Mouse (Mus musculus) embryonic fibroblast, embryonic 13.5 days (primary cell): ENCODE results near the gene Tmem221. TPM values are rescaled to one million over a fixed set of nuclear protein-coding genes. Genes with fewer than 3 reads are reported as not detected.
A peak's percentile ranks its signal among the peaks of the same experiment; 100 is the strongest.

ENCODE experiments used
- H3K27ac ChIP-seq: 2 replicates; pipeline ENCODE4 v1.5.1; 2012; ENCODE audit warnings: low read length, control low read depth, inconsistent platforms; ENCODE audit not compliant: insufficient read depth
- H3K4me1 ChIP-seq: 2 replicates; pipeline ENCODE4 v1.6.1; 2011; ENCODE audit warnings: low read length; ENCODE audit not compliant: control insufficient read depth, insufficient read depth
- H3K4me3 ChIP-seq: 2 replicates; pipeline ENCODE4 v1.5.1; 2011; ENCODE audit warnings: mild to moderate bottlenecking, control low read depth, low read length; ENCODE audit not compliant: insufficient read depth
- CTCF ChIP-seq: IDR thresholded peaks from 2 replicates; pipeline ENCODE4 v1.5.1; 2011; ENCODE audit warnings: mild to moderate bottlenecking, control low read depth, low read length, moderate library complexity, borderline replicate concordance; ENCODE audit not compliant: insufficient read depth
- POLR2A ChIP-seq: IDR thresholded peaks from 2 replicates; pipeline ENCODE4 v1.6.1; 2011; ENCODE audit warnings: low read depth, mild to moderate bottlenecking, control low read depth, low read length, moderate library complexity
- polyA plus RNA-seq: library from polyadenylated mRNA; stranded (reverse); fragments of >200 nt; gene quantifications from 2 replicates; pipeline ENCODE4 v1.2.4, GENCODE M21; 2011; ENCODE audit warnings: low read depth; ENCODE audit not compliant: missing spikeins, insufficient read length

Tmem221 gene
- polyA plus RNA-seq, 1 experiment: 0.32 TPM

DNA sequence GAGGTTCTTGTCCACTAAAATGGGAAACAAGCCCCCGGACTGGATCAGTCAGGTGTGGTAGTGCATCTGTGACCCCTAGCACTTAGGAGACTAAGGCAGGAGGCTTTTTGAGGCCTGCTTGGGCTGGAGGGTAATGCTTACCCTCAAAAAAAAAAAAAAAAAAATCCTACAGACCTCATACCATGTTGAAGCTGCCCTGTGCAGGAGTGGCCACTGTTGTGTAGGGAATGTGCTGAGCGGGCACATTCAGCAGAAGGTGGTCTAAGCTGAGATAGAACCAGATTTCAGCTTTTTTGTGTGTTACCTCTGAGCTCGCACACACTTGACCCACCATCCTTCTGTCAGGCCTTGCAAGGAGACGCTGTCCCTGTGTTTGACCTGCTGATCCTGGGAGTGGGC lies 35.7 kb upstream of the Tmem221 start:
- H3K4me1 ChIP-seq: peaks cover 9% of the 10 kb centered on the region
- H3K27ac ChIP-seq: no peak overlapping the region
- TF ChIP-seq CTCF (no peak), POLR2A (no peak)
- no peak overlapping the region for H3K4me3 ChIP-seq

DNA sequence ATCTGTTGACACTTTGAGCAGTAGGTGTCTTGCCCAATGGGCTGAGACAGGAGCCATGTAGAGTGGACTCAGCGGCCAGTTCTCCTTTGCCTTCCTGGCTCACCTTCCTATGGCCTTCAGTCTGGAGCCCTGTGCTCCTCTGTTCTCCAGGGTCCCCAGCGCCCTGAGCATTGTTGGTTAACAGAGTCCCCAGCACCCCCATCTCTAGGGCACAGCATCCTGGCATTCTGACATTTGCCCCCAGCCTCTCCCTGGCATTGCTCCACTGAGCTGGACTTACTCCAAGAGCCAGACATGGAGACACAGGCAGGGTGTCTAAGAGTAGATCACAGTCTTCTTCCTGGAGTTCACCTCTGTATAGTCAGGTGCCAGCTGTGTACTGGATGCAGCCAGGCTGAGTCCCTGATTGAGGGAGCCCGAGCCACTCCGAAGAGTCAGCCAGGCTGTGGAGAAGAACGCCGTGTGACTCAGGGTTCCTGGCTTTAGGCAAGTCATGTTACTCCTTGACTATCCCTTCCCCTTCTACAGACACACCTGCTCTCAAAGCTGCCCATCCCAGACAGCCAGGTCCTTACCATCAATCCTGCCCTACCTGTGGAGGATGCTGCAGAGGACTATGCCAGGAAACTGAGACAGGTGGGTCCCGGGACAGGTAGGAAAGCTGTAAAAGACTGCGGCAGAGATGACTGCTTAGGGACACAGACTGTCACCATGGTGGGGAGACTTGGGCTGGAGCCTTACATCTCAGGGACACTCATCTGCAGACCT lies 35.1 kb upstream of the Tmem221 start:
- Histone ChIP-seq H3K27ac (no peak overlapping the region), H3K4me3 (no peak overlapping the region), H3K4me1 (peaks cover 9% of the 10 kb centered on the region)
- TF ChIP-seq POLR2A (no peak; the same call in none of the 2 replicates), CTCF (no peak)

DNA sequence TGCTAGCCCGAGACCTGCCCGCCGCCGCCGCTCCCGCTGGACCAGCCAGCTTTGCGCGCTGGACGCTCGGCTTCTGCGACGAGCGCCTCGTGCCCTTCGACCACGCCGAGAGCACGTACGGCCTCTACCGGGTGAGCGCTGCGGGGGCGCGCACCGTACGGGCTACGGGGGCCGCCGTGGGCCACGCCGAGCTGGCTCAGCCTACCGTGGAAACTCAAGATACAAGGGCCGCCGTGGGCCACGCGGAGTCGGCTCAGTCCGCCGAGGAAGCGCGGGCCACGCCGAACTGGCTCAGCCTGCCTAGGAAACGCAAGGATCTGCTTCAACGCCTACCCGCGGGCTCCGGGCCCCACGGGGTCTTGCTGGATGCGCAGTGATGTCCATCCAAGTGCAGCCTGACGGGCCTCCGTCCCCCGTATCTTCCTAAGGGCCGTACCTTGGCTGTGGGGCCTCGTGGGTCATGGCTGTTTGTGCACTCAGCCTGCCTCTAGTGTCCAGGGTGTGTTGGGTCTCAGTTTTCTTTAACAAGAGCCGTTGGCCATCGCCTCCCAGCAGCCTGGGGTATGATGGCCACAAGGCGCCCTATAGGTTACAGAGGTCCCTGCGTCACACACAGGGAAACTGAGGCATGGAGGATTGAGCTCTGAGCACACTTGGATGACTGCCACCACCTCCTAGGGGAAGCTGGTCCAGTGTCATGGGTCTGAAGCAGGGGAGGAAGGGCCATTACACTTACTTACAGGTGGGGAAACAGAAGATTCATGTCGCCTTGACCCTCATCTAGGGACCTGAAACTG lies 33.9 kb upstream of the Tmem221 start:
- TF ChIP-seq CTCF (no peak), POLR2A (0 out of 2 replicates have a peak, but pooled peaks have one; percentile 7)
- peak overlapping the region; percentile 91 for H3K27ac ChIP-seq
- peaks cover 9% of the 10 kb centered on the region for H3K4me1 ChIP-seq
- H3K4me3 ChIP-seq: peak overlapping the region; percentile 73

DNA sequence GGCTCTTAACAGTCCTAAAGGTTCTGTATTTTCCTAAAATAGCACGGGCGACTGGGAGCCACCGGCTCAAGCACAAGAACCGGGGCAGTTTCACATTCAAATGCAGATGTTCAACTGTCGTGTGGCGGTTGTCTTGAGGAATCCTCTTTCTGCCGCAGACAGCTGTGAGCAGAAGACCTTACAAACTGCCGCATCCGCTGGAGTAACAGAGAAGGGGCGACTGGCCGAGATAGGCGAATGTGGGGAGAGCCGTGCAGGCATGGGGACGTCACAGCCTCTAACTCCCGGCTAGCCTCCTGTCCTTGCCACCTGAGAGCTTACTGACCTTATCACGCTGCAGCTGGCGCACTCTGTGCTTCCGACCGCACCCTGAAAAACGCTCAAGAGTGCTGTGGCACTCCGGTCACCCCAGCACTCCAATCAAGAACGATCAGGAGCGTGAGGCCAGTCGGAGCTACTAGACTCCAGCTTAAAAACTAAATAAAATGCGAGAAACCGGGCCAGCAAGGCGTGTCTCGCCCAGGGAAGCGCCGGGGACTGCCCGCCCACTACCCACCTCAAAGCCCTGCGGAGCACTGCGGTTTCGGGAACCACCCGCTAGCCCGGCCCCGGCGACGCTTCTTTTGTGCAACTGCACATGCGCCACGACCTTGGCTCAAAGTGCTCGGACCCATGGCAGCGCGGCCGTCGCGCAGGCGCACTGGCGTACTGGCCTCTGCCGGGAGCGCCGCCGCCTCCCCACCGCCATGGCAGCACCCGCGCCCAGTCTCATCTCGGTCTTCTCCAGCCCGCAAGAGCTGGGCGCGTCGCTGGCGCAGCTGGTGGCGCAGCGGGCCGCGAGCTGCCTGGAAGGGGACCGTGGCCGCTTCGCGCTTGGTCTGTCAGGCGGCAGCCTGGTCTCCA lies 33.1 kb upstream of the Tmem221 start, which contains the start of gene Pgls:
Gene Pgls (plus strand): TSS at position 706 of the 903 bp plus-strand sequence.
- peak within 1 kb of the TSS; percentile 90 for H3K4me3 ChIP-seq
- H3K27ac ChIP-seq: peak within 1 kb of the TSS; percentile 91
- H3K4me1 ChIP-seq: peaks cover 9% of the 10 kb centered on the region
- TF ChIP-seq POLR2A (peak; percentile 91), CTCF (no peak)

DNA sequence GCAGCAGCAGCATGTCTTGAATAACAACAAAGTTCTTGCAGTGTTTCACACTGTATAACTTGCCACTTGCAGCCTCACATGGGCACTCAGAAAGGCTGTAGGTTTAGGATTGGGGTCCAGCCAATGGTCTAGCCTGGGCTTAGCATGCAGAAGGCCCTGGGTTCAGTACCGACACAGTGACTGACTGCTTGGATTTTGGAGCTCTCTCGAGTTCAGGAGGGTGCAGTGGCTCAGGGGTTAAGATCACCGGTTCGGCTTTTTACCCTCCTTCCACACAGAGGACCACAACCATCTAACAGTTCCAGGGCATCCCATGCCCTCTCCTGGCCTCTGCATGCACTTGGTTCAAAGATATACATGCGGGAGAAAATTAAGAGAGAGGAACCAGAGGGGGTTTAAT lies 32.3 kb upstream of the Tmem221 start:
- peaks cover 9% of the 10 kb centered on the region for H3K4me1 ChIP-seq
- TF ChIP-seq POLR2A (no peak), CTCF (no peak)
- peak overlapping the region; percentile 65 for H3K27ac ChIP-seq
- H3K4me3 ChIP-seq: peak overlapping the region; percentile 90

DNA sequence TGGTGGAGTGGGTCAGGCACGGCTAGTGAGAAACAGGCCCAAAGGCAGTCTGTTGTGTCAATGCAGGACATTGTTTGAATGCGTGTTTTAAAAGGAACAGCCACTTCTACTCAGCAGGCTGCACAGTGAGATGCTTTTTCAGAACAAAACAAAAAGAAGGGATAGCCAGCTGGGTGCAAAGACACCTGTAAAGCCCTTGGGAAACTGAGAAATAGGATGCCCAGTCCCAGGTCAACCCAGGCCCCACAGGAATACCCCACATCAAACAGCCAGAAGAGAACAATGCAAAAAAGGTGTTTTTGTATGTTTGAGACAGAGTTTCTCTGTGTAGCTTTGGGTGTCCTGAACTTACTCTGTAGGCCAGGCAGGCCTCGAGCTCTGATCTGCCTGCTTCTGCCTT lies 30.1 kb upstream of the Tmem221 start:
- TF ChIP-seq POLR2A (no peak), CTCF (no peak)
- H3K27ac ChIP-seq: no peak overlapping the region
- H3K4me3 ChIP-seq: no peak overlapping the region
- H3K4me1 ChIP-seq: peaks cover 9% of the 10 kb centered on the region

DNA sequence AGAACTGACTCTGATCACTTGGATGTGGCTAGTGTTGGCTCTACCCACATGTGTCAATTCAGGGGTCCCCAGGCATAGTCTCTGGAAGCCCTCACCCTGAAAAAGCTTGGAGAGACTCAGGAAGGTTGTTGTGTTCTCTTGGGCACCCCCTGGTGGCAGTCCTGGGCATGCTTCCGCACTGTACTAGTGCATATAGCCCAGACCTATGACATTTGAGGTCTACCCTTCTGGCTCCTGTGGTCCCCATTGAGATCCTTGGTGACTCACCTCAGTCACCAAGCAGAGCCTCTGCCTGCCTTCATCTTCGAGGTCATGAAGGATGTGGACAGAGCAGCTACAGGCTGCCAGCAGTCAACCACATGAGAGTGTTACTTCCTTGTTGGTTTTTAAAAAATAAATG lies 28.2 kb upstream of the Tmem221 start:
- peak; percentile 47; the same call in 1 of the 2 replicates for TF ChIP-seq CTCF
- no peak for TF ChIP-seq POLR2A
- Histone ChIP-seq H3K4me3 (no peak overlapping the region), H3K4me1 (peaks cover 4% of the 10 kb centered on the region; the same call in 1 of the 2 replicates), H3K27ac (no peak overlapping the region)

DNA sequence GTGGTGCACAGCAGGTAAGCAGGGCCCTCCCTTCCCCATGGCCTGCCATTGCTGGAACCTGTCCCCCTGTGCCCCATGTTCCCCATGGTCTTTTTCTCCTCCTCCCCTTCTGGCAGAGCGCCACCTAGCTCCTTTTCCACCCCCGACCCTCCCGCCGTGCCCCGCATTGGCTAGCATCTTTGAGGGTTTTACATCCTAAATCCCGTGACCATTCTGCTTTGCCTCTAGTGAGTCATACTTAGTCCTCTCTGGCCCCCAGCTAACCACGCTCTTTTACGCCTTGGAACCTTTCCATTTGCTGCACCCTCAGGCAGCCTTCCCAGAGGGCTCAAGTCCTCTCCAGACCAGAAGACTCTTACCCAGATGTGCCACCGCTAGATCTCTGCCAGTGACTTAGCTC lies 21.5 kb upstream of the Tmem221 start:
- TF ChIP-seq POLR2A (no peak), CTCF (no peak)
- H3K27ac ChIP-seq: no peak overlapping the region
- no peak overlapping the region for H3K4me3 ChIP-seq
- H3K4me1 ChIP-seq: peaks cover 11% of the 10 kb centered on the region

DNA sequence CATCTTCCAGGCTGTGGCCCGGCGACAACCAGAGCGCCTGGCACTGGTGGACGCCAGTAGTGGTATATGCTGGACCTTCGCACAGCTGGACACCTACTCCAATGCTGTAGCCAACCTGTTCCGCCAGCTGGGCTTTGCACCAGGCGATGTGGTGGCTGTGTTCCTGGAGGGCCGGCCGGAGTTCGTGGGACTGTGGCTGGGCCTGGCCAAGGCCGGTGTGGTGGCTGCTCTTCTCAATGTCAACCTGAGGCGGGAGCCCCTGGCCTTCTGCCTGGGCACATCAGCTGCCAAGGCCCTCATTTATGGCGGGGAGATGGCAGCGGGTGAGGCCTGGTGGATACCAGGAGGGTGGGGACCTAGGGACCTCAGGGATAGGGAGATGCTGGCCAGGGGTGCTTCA lies 20.8 kb upstream of the Tmem221 start:
- Histone ChIP-seq H3K27ac (peak overlapping the region; percentile 30; the same call in 1 of the 2 replicates), H3K4me1 (peaks cover 13% of the 10 kb centered on the region), H3K4me3 (no peak overlapping the region)
- TF ChIP-seq POLR2A: no peak
- TF ChIP-seq CTCF: no peak

DNA sequence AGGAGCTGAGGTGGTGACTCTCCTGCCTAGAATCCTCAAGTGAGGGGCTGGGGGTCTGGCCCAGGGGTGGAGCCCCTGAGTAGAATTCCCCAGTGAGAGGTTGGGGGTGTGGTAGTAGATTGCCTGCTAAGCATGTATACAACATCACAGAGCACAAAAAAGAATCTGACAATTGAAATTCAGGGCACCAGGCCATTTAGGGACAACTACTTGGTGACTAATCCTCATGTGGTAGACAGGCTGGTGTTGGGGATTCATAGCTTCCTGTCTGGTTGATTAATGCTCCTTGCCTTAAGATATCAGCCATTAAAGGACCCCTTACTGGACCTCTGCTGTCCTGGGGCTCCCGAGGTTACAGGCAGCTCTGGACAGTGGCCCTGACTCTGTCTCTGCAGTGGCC lies 20.3 kb upstream of the Tmem221 start:
- TF ChIP-seq CTCF: no peak
- TF ChIP-seq POLR2A: no peak
- Histone ChIP-seq H3K27ac (peak overlapping the region; percentile 30; the same call in 1 of the 2 replicates), H3K4me3 (no peak overlapping the region), H3K4me1 (peaks cover 14% of the 10 kb centered on the region)
